Mouse (Mus musculus) thymus, adult 2 months (tissue): ENCODE data around the gene Cnot10. TPM values are rescaled to one million over a fixed set of nuclear protein-coding genes. Genes with fewer than 3 reads are reported as not detected.

Experiments used
- DNase-seq: peaks from one replicate; pipeline ENCODE4 v3.0.0; 2021
- H3K27ac ChIP-seq: fragments of 200-500 bp; 2 replicates; pipeline ENCODE4 v1.5.1; 2012; ENCODE audit warnings: low read length, control low read depth; ENCODE audit not compliant: control insufficient read depth, insufficient read depth
- H3K27me3 ChIP-seq: fragments of 200-500 bp; 2 replicates; pipeline ENCODE4 v1.6.1; 2012; ENCODE audit warnings: mild to moderate bottlenecking, low read length, moderate library complexity, mixed read lengths; ENCODE audit not compliant: control insufficient read depth, insufficient read depth
- H3K36me3 ChIP-seq: fragments of 200-500 bp; 2 replicates; pipeline ENCODE4 v1.6.1; 2012; ENCODE audit warnings: mild to moderate bottlenecking, low read length, moderate library complexity; ENCODE audit not compliant: control insufficient read depth, insufficient read depth
- H3K4me1 ChIP-seq: fragments of 200-500 bp; replicated peaks from 2 replicates; pipeline ENCODE4 v1.6.1; 2012; ENCODE audit warnings: low read length; ENCODE audit not compliant: control insufficient read depth, insufficient read depth
- H3K4me3 ChIP-seq: fragments of 200-500 bp; 2 replicates; pipeline ENCODE4 v1.5.1; 2012; ENCODE audit warnings: mild to moderate bottlenecking, low read length, control low read depth, moderate library complexity; ENCODE audit not compliant: control insufficient read depth, insufficient read depth
- CTCF ChIP-seq: fragments of 200-500 bp; IDR thresholded peaks from 2 replicates; pipeline ENCODE4 v1.5.1; 2012; ENCODE audit warnings: mild to moderate bottlenecking, control low read depth, low read length, moderate library complexity, borderline replicate concordance; ENCODE audit not compliant: control insufficient read depth, poor library complexity, insufficient read depth; ENCODE audit errors: extremely low read depth
- POLR2A ChIP-seq: fragments of 200-500 bp; IDR thresholded peaks from 2 replicates; pipeline ENCODE4 v1.6.1; 2012; ENCODE audit warnings: mild to moderate bottlenecking, low read length, control low read depth, moderate library complexity; ENCODE audit not compliant: control insufficient read depth, poor library complexity, insufficient read depth; ENCODE audit errors: extremely low read depth
- WGBS: fragments of 180-500 bp; shearing (Covaris S2); methylation state at CpG from one replicate; pipeline ENCODE4 v1.1.7; 2018; 5-methylcytosine and 5-hydroxymethylcytosine counted together
- polyA plus RNA-seq: library from polyadenylated mRNA; depleted of rRNA; stranded (reverse); fragments of >200 nt; gene quantifications from 2 replicates; pipeline ENCODE4 v1.2.3, GENCODE M21; 2012; rRNA removed

The Cnot10 gene
- 42.6 and 45.2 TPM in 2 replicates for polyA plus RNA-seq

- TF ChIP-seq CTCF (peak; percentile 56; the same call in 1 of the 2 replicates), POLR2A (peak; percentile 28; the same call in 1 of the 2 replicates)
- WGBS = 6% methylated on average over 51 of the region's 51 CpGs
- Histone ChIP-seq H3K4me3 (peak within 1 kb of the TSS; percentile 75), H3K4me1 (peaks cover 30% of the 10 kb centered on the region), H3K27me3 (no peaks in the 10 kb centered on the region), H3K27ac (peak within 1 kb of the TSS; percentile 30), H3K36me3 (no peaks in the 10 kb centered on the region)
- peak; percentile 98 for DNase-seq
These were observed at the start of gene Cnot10 for GRCm38 (mm10) chr9:114639839-114640646. Gene Cnot10 (minus strand): TSS chr9:114640184.

GRCm38 (mm10) chr9:114688953-114689407 is 49.0 kb upstream of the Cnot10 start:
- no peak overlapping the region for H3K27ac ChIP-seq
- no peaks in the 10 kb centered on the region for H3K36me3 ChIP-seq
- no peak for DNase-seq
- under 1% methylated on average over 50 of the region's 50 CpGs for WGBS
- TF ChIP-seq POLR2A (no peak), CTCF (no peak)
- H3K27me3 ChIP-seq = no peaks in the 10 kb centered on the region
- H3K4me3 ChIP-seq = peak overlapping the region; percentile 70
- peaks cover 15% of the 10 kb centered on the region for H3K4me1 ChIP-seq

GRCm38 (mm10) chr9:114688252-114688952 is 48.4 kb upstream of the Cnot10 start, which contains the start of gene Dync1li1:
Gene Dync1li1 (plus strand): TSS chr9:114688790.
- Histone ChIP-seq H3K36me3 (no peaks in the 10 kb centered on the region), H3K4me1 (peaks cover 15% of the 10 kb centered on the region), H3K27ac (no peak within 1 kb of the TSS), H3K4me3 (peak within 1 kb of the TSS; percentile 70), H3K27me3 (no peaks in the 10 kb centered on the region)
- TF ChIP-seq POLR2A (peak; percentile 68; the same call in 1 of the 2 replicates), CTCF (0 out of 2 replicates have a peak, but pooled peaks have one; percentile 7)
- WGBS = under 1% methylated on average over 57 of the region's 57 CpGs
- peak; percentile 97 for DNase-seq

GRCm38 (mm10) chr9:114687639-114688038 is 47.7 kb upstream of the Cnot10 start:
- Histone ChIP-seq H3K4me1 (peaks cover 15% of the 10 kb centered on the region), H3K27ac (no peak overlapping the region), H3K4me3 (no peak overlapping the region), H3K27me3 (no peaks in the 10 kb centered on the region), H3K36me3 (no peaks in the 10 kb centered on the region)
- no peak for DNase-seq
- 89% methylated on average over 13 of the region's 13 CpGs for WGBS
- TF ChIP-seq CTCF (no peak), POLR2A (no peak)

GRCm38 (mm10) chr9:114686245-114686644 is 46.3 kb upstream of the Cnot10 start:
- 87% methylated on average over 7 of the region's 7 CpGs for WGBS
- Histone ChIP-seq H3K4me1 (peaks cover 15% of the 10 kb centered on the region), H3K27me3 (no peaks in the 10 kb centered on the region), H3K27ac (no peak overlapping the region), H3K4me3 (no peak overlapping the region), H3K36me3 (no peaks in the 10 kb centered on the region)
- DNase-seq = no peak
- TF ChIP-seq CTCF (no peak), POLR2A (no peak)

GRCm38 (mm10) chr9:114682193-114682592 is 42.2 kb upstream of the Cnot10 start:
- no peak for TF ChIP-seq CTCF
- no peak for DNase-seq
- Histone ChIP-seq H3K27ac (no peak overlapping the region), H3K36me3 (no peaks in the 10 kb centered on the region), H3K4me1 (no peaks in the 10 kb centered on the region), H3K4me3 (no peak overlapping the region), H3K27me3 (no peaks in the 10 kb centered on the region)
- WGBS = 50% methylated on average over 4 of the region's 4 CpGs
